Mouse (Mus musculus) lung, postnatal 0 days (tissue): ENCODE results near the gene Ier5l. TPM values are rescaled to one million over a fixed set of nuclear protein-coding genes. Genes with fewer than 3 reads are reported as not detected.

Source experiments
- ATAC-seq: fragments of 200-750 bp; cut with Nextera tagmentation; 2 replicates; pipeline ENCODE4 v1.8.0; 2017; ENCODE audit warnings: moderate library complexity
- DNase-seq: peaks from one replicate; pipeline ENCODE4 v3.0.0-alpha.2; 2016; ENCODE audit warnings: low spot score
- H3K27ac ChIP-seq: fragments of 300-500 bp; sonication (generic); 2 replicates; pipeline ENCODE4 v1.5.1; 2014; ENCODE audit warnings: antibody characterized with exemption, mild to moderate bottlenecking, low read length, mixed read lengths
- H3K27me3 ChIP-seq: fragments of 300-500 bp; sonication (generic); replicated peaks from 2 replicates; pipeline ENCODE4 v1.6.1; 2014; ENCODE audit warnings: low read length, mixed read lengths; ENCODE audit not compliant: insufficient read depth
- H3K36me3 ChIP-seq: fragments of 300-500 bp; sonication (generic); 2 replicates; pipeline ENCODE4 v1.6.1; 2014; ENCODE audit warnings: low read length, mixed read lengths; ENCODE audit not compliant: insufficient read depth
- H3K4me1 ChIP-seq: fragments of 300-500 bp; sonication (generic); 2 replicates; pipeline ENCODE4 v1.6.1; 2014; ENCODE audit warnings: antibody characterized with exemption, low read depth, low read length, mixed read lengths; ENCODE audit not compliant: insufficient read depth
- H3K4me2 ChIP-seq: fragments of 300-500 bp; sonication (generic); replicated peaks from 2 replicates; pipeline ENCODE4 v1.6.1; 2014; ENCODE audit warnings: low read depth, mild to moderate bottlenecking, low read length, moderate library complexity, mixed read lengths
- H3K4me3 ChIP-seq: fragments of 300-500 bp; sonication (generic); 2 replicates; pipeline ENCODE4 v1.5.1; 2014; ENCODE audit warnings: low read depth, low read length
- H3K9ac ChIP-seq: fragments of 300-500 bp; sonication (generic); replicated peaks from 2 replicates; pipeline ENCODE4 v1.6.1; 2014; ENCODE audit warnings: low read depth, mild to moderate bottlenecking
- H3K9me3 ChIP-seq: fragments of 300-500 bp; sonication (generic); 2 replicates; pipeline ENCODE4 v1.6.1; 2016; ENCODE audit warnings: low read length, mixed read lengths
- CTCF ChIP-seq: IDR thresholded peaks from 2 replicates; pipeline ENCODE4 v1.5.1; 2016; ENCODE audit warnings: antibody characterized with exemption, mild to moderate bottlenecking
- EP300 ChIP-seq: IDR thresholded peaks from 2 replicates; pipeline ENCODE4 v1.6.1; 2016; ENCODE audit warnings: antibody characterized with exemption, mild to moderate bottlenecking, control low read depth
- WGBS: fragments of 180-500 bp; shearing (Covaris S2); extraction: QIAGEN DNeasy Blood & Tissue Kit; methylation state at CpG from one replicate; pipeline ENCODE4 v1.1.7; 2014; 5-methylcytosine and 5-hydroxymethylcytosine counted together
- polyA plus RNA-seq: library from polyadenylated mRNA; unstranded; fragments of >200 nt; fragmentation: Nextera tagmentation; extraction: Ambion mirVana; gene quantifications from 2 replicates; pipeline ENCODE4 v1.2.1, GENCODE M21; 2015

Gene Ier5l
- polyA plus RNA-seq, 1 experiment from 2014 or later, result 3.6 TPM

- DNase-seq (peak; percentile 87), ATAC-seq (peak; percentile 98)
- 19% methylated on average over 22 of the region's 22 CpGs for WGBS
- H3K4me3 ChIP-seq, result peak overlapping the region; percentile 27; the same call in 1 of the 2 replicates
- H3K9me3 ChIP-seq, result no peaks in the 10 kb centered on the region
- peak overlapping the region; percentile 58 for H3K4me2 ChIP-seq
- H3K27me3 ChIP-seq, result no peaks in the 10 kb centered on the region
- TF ChIP-seq EP300, result no peak
- TF ChIP-seq CTCF, result no peak
- no peak overlapping the region for H3K27ac ChIP-seq
- peaks cover 5% of the 10 kb centered on the region for H3K4me1 ChIP-seq
- H3K36me3 ChIP-seq, result no peaks in the 10 kb centered on the region
- no peak overlapping the region for H3K9ac ChIP-seq
These were observed 22.2 kb upstream of the Ier5l start for GRCm38 (mm10) chr2:30495909-30496861.

GRCm38 (mm10) chr2:30495000-30495908 is 21.2 kb upstream of the Ier5l start:
- Histone ChIP-seq H3K4me2 (peak overlapping the region; percentile 58), H3K9me3 (no peaks in the 10 kb centered on the region), H3K27ac (no peak overlapping the region), H3K9ac (no peak overlapping the region), H3K36me3 (no peaks in the 10 kb centered on the region), H3K27me3 (no peaks in the 10 kb centered on the region), H3K4me3 (0 out of 2 replicates have a peak overlapping the region, but pooled peaks have one; percentile 27), H3K4me1 (peaks cover 5% of the 10 kb centered on the region)
- ATAC-seq (no peak), DNase-seq (no peak)
- TF ChIP-seq CTCF, result no peak
- no peak for TF ChIP-seq EP300
- WGBS, result 75% methylated on average over 8 of the region's 8 CpGs

- 90% methylated on average over 2 of the region's 2 CpGs for WGBS
- TF ChIP-seq EP300 (no peak), CTCF (no peak)
These were observed 16.4 kb upstream of the Ier5l start for GRCm38 (mm10) chr2:30490384-30490783.

GRCm38 (mm10) chr2:30487597-30487996 is 13.6 kb upstream of the Ier5l start:
- TF ChIP-seq CTCF (no peak), EP300 (no peak)
- no peak overlapping the region for H3K4me2 ChIP-seq
- H3K9ac ChIP-seq, result no peak overlapping the region
- ATAC-seq (peak; percentile 38; the same call in 1 of the 2 replicates), DNase-seq (peak; percentile 39)
- H3K4me3 ChIP-seq, result no peak overlapping the region
- H3K9me3 ChIP-seq, result no peaks in the 10 kb centered on the region
- no peaks in the 10 kb centered on the region for H3K36me3 ChIP-seq
- WGBS, result 30% methylated on average over 7 of the region's 7 CpGs
- no peaks in the 10 kb centered on the region for H3K27me3 ChIP-seq
- H3K27ac ChIP-seq, result no peak overlapping the region
- no peaks in the 10 kb centered on the region for H3K4me1 ChIP-seq

More at GRCm38 (mm10) chr2:30490384-30490783, 16.4 kb upstream of the Ier5l start:
- no peaks in the 10 kb centered on the region for H3K9me3 ChIP-seq
- no peak overlapping the region for H3K4me3 ChIP-seq
- H3K27ac ChIP-seq, result no peak overlapping the region
- DNase-seq (no peak), ATAC-seq (no peak)
- H3K4me2 ChIP-seq, result no peak overlapping the region
- no peaks in the 10 kb centered on the region for H3K27me3 ChIP-seq
- H3K36me3 ChIP-seq, result no peaks in the 10 kb centered on the region
- H3K9ac ChIP-seq, result no peak overlapping the region
- no peaks in the 10 kb centered on the region for H3K4me1 ChIP-seq

- Histone ChIP-seq H3K9me3 (no peaks in the 10 kb centered on the region), H3K36me3 (no peaks in the 10 kb centered on the region), H3K4me3 (no peak overlapping the region), H3K4me2 (no peak overlapping the region), H3K4me1 (peaks cover 6% of the 10 kb centered on the region; the same call in 1 of the 2 replicates), H3K27ac (no peak overlapping the region), H3K27me3 (no peaks in the 10 kb centered on the region), H3K9ac (no peak overlapping the region)
- no peak for ATAC-seq
- TF ChIP-seq CTCF (no peak), EP300 (no peak)
- DNase-seq, result no peak
- WGBS, result 64% methylated on average over 1 of the region's 1 CpGs
These were observed 4.5 kb upstream of the Ier5l start for GRCm38 (mm10) chr2:30478526-30478925.

GRCm38 (mm10) chr2:30476241-30476640 is 2.2 kb upstream of the Ier5l start:
- 48% methylated on average over 2 of the region's 2 CpGs for WGBS
- Histone ChIP-seq H3K27ac (no peak overlapping the region), H3K9ac (no peak overlapping the region), H3K9me3 (no peaks in the 10 kb centered on the region), H3K36me3 (no peaks in the 10 kb centered on the region), H3K27me3 (no peaks in the 10 kb centered on the region), H3K4me3 (no peak overlapping the region), H3K4me1 (peaks cover 6% of the 10 kb centered on the region; the same call in 1 of the 2 replicates), H3K4me2 (no peak overlapping the region)
- DNase-seq (no peak), ATAC-seq (no peak)
- TF ChIP-seq CTCF (no peak), EP300 (no peak)
